Mouse (Mus musculus) large intestine, adult 2 months (tissue): ENCODE measurements around the gene Wap. TPM values are rescaled to one million over a fixed set of nuclear protein-coding genes. Genes with fewer than 3 reads are reported as not detected.

Source experiments
- DNase-seq: peaks from one replicate; pipeline ENCODE4 v3.0.0-alpha.2; 2012; ENCODE audit warnings: low read depth, low spot score
- WGBS: fragments of 180-500 bp; shearing (Covaris S2); methylation state at CpG from one replicate; pipeline ENCODE4 v1.1.7; 2018; 5-methylcytosine and 5-hydroxymethylcytosine counted together
- polyA plus RNA-seq: library from polyadenylated mRNA; depleted of rRNA; stranded (reverse); fragments of >200 nt; gene quantifications from 2 replicates; pipeline ENCODE4 v1.2.3, GENCODE M21; 2012; rRNA removed

Wap gene
- polyA plus RNA-seq, 1 experiment, result not detected

- 57% methylated on average over 27 of the region's 27 CpGs for WGBS
Measured at GRCm38 (mm10) chr11:6599011-6599681, 39.3 kb downstream of the Wap start.

GRCm38 (mm10) chr11:6598191-6598889 lies 40.1 kb downstream of the Wap start:
- WGBS, result 61% methylated on average over 19 of the region's 19 CpGs

More at GRCm38 (mm10) chr11:6599011-6599681, 39.3 kb downstream of the Wap start:
- no peak for DNase-seq

DNA sequence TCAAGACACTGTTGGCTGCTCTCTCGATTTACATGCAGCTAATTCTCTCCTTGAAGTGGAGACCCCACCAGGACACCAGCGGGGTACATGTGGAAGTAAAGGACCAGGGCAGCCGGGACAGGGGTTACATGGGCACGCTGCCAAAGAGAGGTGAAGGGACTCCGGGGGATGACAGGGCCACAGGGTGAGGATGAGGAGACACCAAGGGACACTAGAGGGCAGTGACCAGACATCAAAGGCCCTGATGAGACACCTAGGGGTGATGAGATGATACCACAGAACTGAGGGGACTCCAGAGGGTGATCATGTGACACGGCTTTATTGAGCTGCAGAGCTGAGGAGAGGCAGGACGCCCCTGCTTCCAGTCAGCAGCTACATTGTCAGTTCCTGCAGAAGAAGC lies 40.9 kb downstream of the Wap start:
- no peak for DNase-seq
- 68% methylated on average over 7 of the region's 7 CpGs for WGBS

More at GRCm38 (mm10) chr11:6598191-6598889, 40.1 kb downstream of the Wap start:
- no peak for DNase-seq

- WGBS, result 75% methylated on average over 3 of the region's 3 CpGs
Measured at GRCm38 (mm10) chr11:6596616-6597015, 41.8 kb downstream of the Wap start.

GRCm38 (mm10) chr11:6596205-6596604 lies 42.2 kb downstream of the Wap start:
- 92% methylated on average over 6 of the region's 6 CpGs for WGBS
- DNase-seq, result no peak

More at GRCm38 (mm10) chr11:6596616-6597015, 41.8 kb downstream of the Wap start:
- DNase-seq, result no peak

- 88% methylated on average over 5 of the region's 5 CpGs for WGBS
- no peak for DNase-seq
Measured at GRCm38 (mm10) chr11:6595339-6595738, 43.1 kb downstream of the Wap start.

GRCm38 (mm10) chr11:6594845-6595244 lies 43.6 kb downstream of the Wap start:
- no peak for DNase-seq
- 82% methylated on average over 6 of the region's 6 CpGs for WGBS

GRCm38 (mm10) chr11:6593406-6593805 lies 45.0 kb downstream of the Wap start:
- DNase-seq, result no peak
- 78% methylated on average over 11 of the region's 11 CpGs for WGBS

DNA sequence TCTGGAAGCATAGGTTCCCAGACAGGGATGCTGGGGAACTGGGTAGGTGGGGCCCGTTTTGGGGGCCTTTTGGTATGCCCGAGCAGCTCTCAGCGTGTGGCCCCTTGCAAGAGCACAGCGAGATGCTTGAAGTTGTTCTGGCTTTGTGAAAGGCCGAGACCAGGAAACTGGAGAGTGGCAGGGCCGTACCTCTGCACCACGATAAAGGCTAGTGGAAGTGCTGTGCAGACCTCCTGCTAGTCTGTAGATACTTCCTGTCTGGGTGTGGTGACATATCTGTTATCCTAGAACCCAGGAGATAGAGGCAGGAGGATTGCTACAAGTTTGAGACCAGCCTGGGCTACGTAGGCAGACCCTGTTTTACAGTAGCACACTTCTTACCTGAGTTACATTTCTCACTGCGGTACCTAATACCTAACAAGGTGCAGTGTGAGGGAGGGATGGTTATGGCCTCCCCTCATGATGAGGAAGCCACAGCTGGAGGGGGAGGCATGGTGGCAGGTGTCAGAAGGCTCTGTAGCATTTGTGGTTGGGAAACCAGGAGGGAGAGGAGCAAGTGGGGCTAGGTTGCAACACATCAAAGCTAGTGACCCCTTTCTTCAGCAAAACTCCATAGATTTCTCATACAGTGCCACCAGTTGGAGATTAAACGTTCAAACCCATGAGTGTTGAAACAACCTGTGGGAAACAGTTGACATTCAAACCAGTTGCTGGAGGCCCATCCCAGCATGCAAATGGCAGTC lies 47.3 kb downstream of the Wap start:
- DNase-seq, result no peak
- WGBS, result 93% methylated on average over 10 of the region's 10 CpGs

GRCm38 (mm10) chr11:6589838-6590237 lies 48.6 kb downstream of the Wap start:
- DNase-seq, result no peak
- WGBS, result 76% methylated on average over 7 of the region's 7 CpGs

DNA sequence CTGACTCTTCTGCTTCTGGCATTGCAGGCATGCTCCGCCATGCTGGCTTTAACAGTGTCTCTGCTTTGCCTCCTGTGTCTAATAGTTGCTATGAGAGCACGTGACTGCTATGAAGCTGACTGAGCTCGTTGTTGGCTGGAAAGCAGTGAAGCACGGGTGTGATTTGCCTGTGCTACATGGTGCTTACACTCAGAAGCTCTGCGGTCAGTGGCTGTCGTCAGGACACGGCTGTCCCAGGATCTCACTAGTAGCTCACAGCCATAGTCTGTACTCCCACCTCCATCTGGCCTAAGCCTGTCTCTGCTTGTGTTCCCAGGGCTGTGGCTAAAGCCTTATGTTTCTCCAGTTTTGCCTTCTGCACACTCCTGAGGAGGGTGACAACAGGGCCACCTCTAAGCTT lies 50.1 kb downstream of the Wap start:
- no peak for DNase-seq
- 85% methylated on average over 7 of the region's 7 CpGs for WGBS

DNA sequence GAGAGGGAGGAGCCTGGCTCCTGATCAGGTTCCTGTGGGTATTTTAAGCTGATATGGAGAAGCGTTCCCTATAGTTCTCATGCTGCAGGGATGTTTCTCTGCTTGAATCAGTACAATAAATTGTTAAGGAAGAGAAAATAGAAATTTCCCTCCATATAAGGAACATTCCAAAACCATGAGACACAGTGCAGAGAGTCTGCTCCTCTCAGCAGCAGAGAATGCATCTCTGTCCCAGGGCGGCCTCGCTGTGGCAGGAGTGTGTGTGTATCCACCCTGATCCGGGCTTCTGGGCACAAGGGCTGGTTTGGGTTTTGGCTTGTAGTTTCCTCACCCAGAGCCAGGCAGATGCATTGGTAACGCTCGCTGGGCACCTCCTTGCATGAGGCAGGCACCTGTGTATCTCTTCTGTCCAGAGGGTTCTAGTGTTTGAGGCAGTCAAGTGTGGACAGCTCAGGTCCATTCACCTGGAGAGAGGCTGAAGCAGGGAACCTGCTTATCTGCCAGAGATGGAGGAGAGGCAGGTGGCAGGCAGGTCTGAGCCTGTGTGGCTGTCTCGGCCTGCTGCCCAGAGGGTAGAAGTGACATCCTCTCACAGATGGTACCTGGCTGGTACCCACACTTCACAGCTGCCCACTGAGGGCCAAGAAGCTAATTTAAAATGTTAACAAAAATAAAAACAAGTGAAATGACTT lies 51.0 kb downstream of the Wap start:
- WGBS, result 77% methylated on average over 7 of the region's 7 CpGs
- no peak for DNase-seq

DNA sequence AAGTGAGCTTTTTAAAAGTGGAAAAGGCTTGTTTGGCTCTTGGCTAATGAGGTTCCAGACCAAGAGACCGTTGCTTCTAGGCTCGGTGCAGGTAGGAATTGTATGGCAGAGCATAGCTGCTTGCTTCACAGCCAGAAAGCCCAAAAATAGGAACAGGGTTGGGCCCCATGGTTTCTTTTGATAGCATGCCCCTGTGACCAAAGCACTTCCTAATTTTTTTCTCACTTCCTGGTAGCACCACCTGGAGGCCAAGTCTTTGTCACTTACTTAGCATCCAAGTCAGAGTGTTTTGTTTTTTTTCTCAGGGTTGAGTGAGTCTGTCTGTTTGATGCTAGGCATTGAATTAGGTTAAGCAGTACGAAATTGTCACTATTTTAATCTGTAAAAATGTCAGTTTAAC lies 51.8 kb downstream of the Wap start:
- WGBS, result 62% methylated on average over 3 of the region's 3 CpGs
- DNase-seq, result no peak

GRCm38 (mm10) chr11:6585748-6586147 lies 52.7 kb downstream of the Wap start:
- 86% methylated on average over 8 of the region's 8 CpGs for WGBS
- no peak for DNase-seq

Other genes with a start within 250 kb of the Wap start
- 43.2 and 46.7 TPM in 2 replicates for gene Zmiz2, start 249.6 kb downstream of the Wap start, polyA plus RNA-seq
- gene Ppia, start 223.2 kb downstream of the Wap start, polyA plus RNA-seq, result 1,007 and 1,129 TPM in 2 replicates
- 117 and 133 TPM in 2 replicates for gene H2afv, start 194.2 kb downstream of the Wap start, polyA plus RNA-seq
- gene Purb, start 162.7 kb downstream of the Wap start, polyA plus RNA-seq, result 6.0 and 7.7 TPM in 2 replicates
- gene Myo1g, start 117.7 kb downstream of the Wap start, polyA plus RNA-seq, result 14.9 and 20.9 TPM in 2 replicates
- gene Ccm2, start 91.8 kb downstream of the Wap start, polyA plus RNA-seq, result 51.7 and 64.7 TPM in 2 replicates
- gene Nacad, start 32.6 kb downstream of the Wap start, polyA plus RNA-seq, result 3.4 and 5.6 TPM in 2 replicates
- 110 and 137 TPM in 2 replicates for gene Tbrg4, start 12.6 kb downstream of the Wap start, polyA plus RNA-seq
- gene Ramp3, start 19.9 kb upstream of the Wap start, polyA plus RNA-seq, result 3.6 and 4.2 TPM in 2 replicates
- not detected in 2 replicates for gene Gm11983, start 199.0 kb upstream of the Wap start, polyA plus RNA-seq